Mouse (Mus musculus) lung, adult 2 months (tissue): ENCODE measurements around the gene Mtcl1.

Source experiments
- CTCF ChIP-seq: fragments of 200-500 bp; IDR thresholded peaks from 2 replicates; pipeline ENCODE4 v1.5.1; 2011; ENCODE audit warnings: mild to moderate bottlenecking, low read length, control low read depth; ENCODE audit not compliant: insufficient read depth
- POLR2A ChIP-seq: fragments of 200-500 bp; IDR thresholded peaks from 2 replicates; pipeline ENCODE4 v1.6.1; 2011; ENCODE audit warnings: low read depth, mild to moderate bottlenecking, control low read depth, low read length, borderline replicate concordance; ENCODE audit errors: extremely low read depth

DNA sequence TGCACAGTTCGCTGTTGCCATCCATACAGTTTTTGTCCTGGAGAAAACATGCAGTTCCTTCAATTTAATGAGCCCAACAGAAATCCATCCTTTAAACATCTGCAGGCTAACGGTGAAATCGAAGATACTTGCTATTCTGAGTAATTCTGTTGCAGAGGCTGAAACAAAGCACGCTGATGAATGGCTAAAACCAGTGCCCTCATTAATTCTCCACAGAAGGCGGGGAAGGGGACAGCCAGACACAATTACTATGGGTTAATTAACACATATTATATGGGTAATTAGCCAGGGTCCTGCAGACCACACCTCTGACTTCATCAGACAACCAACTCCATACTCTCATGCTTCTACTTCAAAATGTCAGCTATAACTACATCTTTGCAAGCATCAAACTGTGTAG lies 32.2 kb downstream of the Mtcl1 start:
- no peak for TF ChIP-seq POLR2A
- TF ChIP-seq CTCF: no peak
